Mouse (Mus musculus) retina, embryonic 14.5 days (tissue): ENCODE data around the gene Git2.

Source experiments
- DNase-seq: peaks from one replicate; pipeline ENCODE4 v3.0.0-alpha.2; 2015; ENCODE audit warnings: low spot score

Git2 gene

GRCm38 (mm10) chr5:114796299-114797012 is 21.1 kb upstream of the Git2 start:
- peak; percentile 54 for DNase-seq

- DNase-seq, result no peak
These were observed 20.3 kb upstream of the Git2 start for GRCm38 (mm10) chr5:114795653-114796052.

- peak; percentile 69 for DNase-seq
These were observed 19.9 kb upstream of the Git2 start for GRCm38 (mm10) chr5:114795231-114795630.

GRCm38 (mm10) chr5:114794609-114795008 is 19.3 kb upstream of the Git2 start:
- DNase-seq, result peak; percentile 24

GRCm38 (mm10) chr5:114793317-114793716 is 18.0 kb upstream of the Git2 start:
- DNase-seq, result no peak

GRCm38 (mm10) chr5:114785196-114785595 is 9.9 kb upstream of the Git2 start:
- no peak for DNase-seq

GRCm38 (mm10) chr5:114784622-114785165 is 9.4 kb upstream of the Git2 start:
- DNase-seq, result no peak

GRCm38 (mm10) chr5:114783405-114784163 is 8.3 kb upstream of the Git2 start:
- DNase-seq, result no peak

- DNase-seq, result no peak
These were observed 7.7 kb upstream of the Git2 start for GRCm38 (mm10) chr5:114782991-114783390.

GRCm38 (mm10) chr5:114780912-114781311 is 5.6 kb upstream of the Git2 start:
- DNase-seq, result no peak

GRCm38 (mm10) chr5:114779956-114780489 is 4.7 kb upstream of the Git2 start:
- no peak for DNase-seq

- no peak for DNase-seq
These were observed 857 bp upstream of the Git2 start for GRCm38 (mm10) chr5:114776174-114776573.

- peak; percentile 94 for DNase-seq
These were observed 790 bp downstream of the Git2 start, which contains the start of gene Ankrd13a for GRCm38 (mm10) chr5:114774403-114775051. Ankrd13a (plus strand) TSS chr5:114774677.

- DNase-seq, result no peak
These were observed 1.5 kb downstream of the Git2 start for GRCm38 (mm10) chr5:114773780-114774179.

- DNase-seq, result peak; percentile 98
These were observed 2.1 kb downstream of the Git2 start for GRCm38 (mm10) chr5:114773211-114773710.

GRCm38 (mm10) chr5:114772456-114773203 is 2.7 kb downstream of the Git2 start:
- peak; percentile 43 for DNase-seq

GRCm38 (mm10) chr5:114771796-114772195 is 3.5 kb downstream of the Git2 start:
- DNase-seq, result no peak

- no peak for DNase-seq
These were observed 5.5 kb downstream of the Git2 start for GRCm38 (mm10) chr5:114769786-114770185.

GRCm38 (mm10) chr5:114767185-114767584 is 8.1 kb downstream of the Git2 start:
- no peak for DNase-seq

GRCm38 (mm10) chr5:114766686-114767085 is 8.6 kb downstream of the Git2 start:
- DNase-seq, result no peak
